Mouse (Mus musculus) heart, embryonic 11.5 days (tissue): Measurements from ENCODE around the gene Gm16440. TPM values are rescaled to one million over a fixed set of nuclear protein-coding genes. Genes with fewer than 3 reads are reported as not detected.
"Not testable (repeated sequence)": the region's sequence is repeated elsewhere in the genome, so short reads cannot be mapped to it uniquely, and the experiment has no call there.

Experiments used
- ATAC-seq: fragments of 200-750 bp; cut with Nextera tagmentation; replicated peaks from 2 replicates; pipeline ENCODE4 v1.8.0; 2017; ENCODE audit warnings: moderate library complexity; ENCODE audit not compliant: insufficient number of reproducible peaks, low FRiP score, low TSS enrichment
- H3K27ac ChIP-seq: fragments of 300-500 bp; sonication (generic); 2 replicates; pipeline ENCODE4 v1.5.1; 2014; ENCODE audit warnings: mild to moderate bottlenecking, low read depth, low read length
- H3K27me3 ChIP-seq: fragments of 300-500 bp; sonication (generic); 2 replicates; pipeline ENCODE4 v1.6.1; 2014; ENCODE audit warnings: mild to moderate bottlenecking, low read length, mixed read lengths; ENCODE audit not compliant: control insufficient read depth, insufficient read depth
- H3K36me3 ChIP-seq: fragments of 300-500 bp; sonication (generic); 2 replicates; pipeline ENCODE4 v1.6.1; 2014; ENCODE audit warnings: mild to moderate bottlenecking, low read length, moderate library complexity, mixed read lengths; ENCODE audit not compliant: control insufficient read depth, insufficient read depth
- H3K4me1 ChIP-seq: fragments of 300-500 bp; sonication (generic); 2 replicates; pipeline ENCODE4 v1.6.1; 2014; ENCODE audit warnings: low read length; ENCODE audit not compliant: control insufficient read depth, insufficient read depth
- H3K4me2 ChIP-seq: fragments of 300-500 bp; sonication (generic); 2 replicates; pipeline ENCODE4 v1.6.1; 2014; ENCODE audit warnings: mild to moderate bottlenecking, moderate library complexity
- H3K4me3 ChIP-seq: fragments of 300-500 bp; sonication (generic); 2 replicates; pipeline ENCODE4 v1.5.1; 2014; ENCODE audit warnings: low read depth, low read length
- H3K9ac ChIP-seq: fragments of 300-500 bp; sonication (generic); 2 replicates; pipeline ENCODE4 v1.6.1; 2014; ENCODE audit warnings: mild to moderate bottlenecking, low read depth, low read length, moderate library complexity
- H3K9me3 ChIP-seq: fragments of 300-500 bp; sonication (generic); replicated peaks from 2 replicates; pipeline ENCODE4 v1.6.1; 2016; ENCODE audit warnings: low read length; ENCODE audit not compliant: control insufficient read depth
- WGBS: fragments of 180-500 bp; shearing (Covaris S2); extraction: QIAGEN DNeasy Blood & Tissue Kit; methylation state at CpG from one replicate; pipeline ENCODE4 v1.1.7; 2014; ENCODE audit not compliant: insufficient replicate concordance; 5-methylcytosine and 5-hydroxymethylcytosine counted together
- polyA plus RNA-seq: library from polyadenylated mRNA; unstranded; fragments of >200 nt; fragmentation: Nextera tagmentation; extraction: Ambion mirVana; gene quantifications from 2 replicates; pipeline ENCODE4 v1.2.1, GENCODE M21; 2014

The Gm16440 gene
- not detected in 2 replicates for polyA plus RNA-seq

DNA sequence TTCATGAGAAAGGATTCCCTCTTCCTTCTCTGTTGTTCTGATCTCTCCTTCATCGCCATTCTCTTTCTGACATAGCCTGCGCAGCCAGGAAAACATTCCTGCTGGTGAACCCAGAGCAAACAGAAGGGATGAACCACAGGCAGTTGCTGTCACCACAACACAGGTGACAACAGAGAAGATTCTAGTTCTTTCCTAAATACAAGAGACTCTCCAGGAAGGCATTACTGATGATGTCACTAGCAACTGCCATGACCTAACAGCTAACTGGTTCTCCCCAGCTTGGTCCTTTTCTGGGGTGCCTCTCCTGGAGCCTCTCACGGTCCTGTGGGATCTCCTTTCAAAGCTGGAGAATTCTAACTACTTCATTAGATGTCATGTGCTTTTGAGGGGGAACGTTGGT is at the start of gene Gm16440:
Gm16440 (minus strand) TSS at position 101 of the 400 bp plus-strand sequence.
- H3K36me3 ChIP-seq, H3K27ac ChIP-seq, H3K27me3 ChIP-seq, ATAC-seq, H3K9ac ChIP-seq, H3K4me3 ChIP-seq, H3K9me3 ChIP-seq, H3K4me2 ChIP-seq, H3K4me1 ChIP-seq: not testable (repeated sequence)
- 64% methylated on average over 2 of the region's 4 CpGs for WGBS

DNA sequence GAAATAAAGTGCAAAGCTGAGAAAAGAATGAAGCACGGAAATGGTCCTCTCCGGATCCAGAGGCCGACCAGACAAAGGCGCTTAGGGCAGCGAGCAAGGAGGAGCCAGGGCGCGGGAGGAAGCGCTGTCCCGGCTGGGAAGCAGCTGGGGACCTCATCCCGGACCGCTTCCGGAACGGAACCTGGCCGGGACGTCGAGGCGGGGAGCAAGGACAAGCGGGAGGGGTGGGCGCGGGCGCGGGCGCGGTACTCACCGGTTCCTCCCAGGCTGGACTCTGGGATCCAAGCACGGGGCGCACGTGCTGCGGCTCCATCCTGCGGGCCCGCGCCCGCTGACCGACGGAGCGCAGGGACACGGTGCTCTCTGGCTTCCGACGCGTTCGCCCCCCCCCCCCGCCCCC is 36.6 kb upstream of the Gm16440 start:
- not testable (repeated sequence) for H3K27me3 ChIP-seq, H3K36me3 ChIP-seq, H3K9ac ChIP-seq, ATAC-seq, H3K27ac ChIP-seq, H3K4me3 ChIP-seq, H3K9me3 ChIP-seq, H3K4me1 ChIP-seq, H3K4me2 ChIP-seq
- 13% methylated on average over 7 of the region's 42 CpGs for WGBS

DNA sequence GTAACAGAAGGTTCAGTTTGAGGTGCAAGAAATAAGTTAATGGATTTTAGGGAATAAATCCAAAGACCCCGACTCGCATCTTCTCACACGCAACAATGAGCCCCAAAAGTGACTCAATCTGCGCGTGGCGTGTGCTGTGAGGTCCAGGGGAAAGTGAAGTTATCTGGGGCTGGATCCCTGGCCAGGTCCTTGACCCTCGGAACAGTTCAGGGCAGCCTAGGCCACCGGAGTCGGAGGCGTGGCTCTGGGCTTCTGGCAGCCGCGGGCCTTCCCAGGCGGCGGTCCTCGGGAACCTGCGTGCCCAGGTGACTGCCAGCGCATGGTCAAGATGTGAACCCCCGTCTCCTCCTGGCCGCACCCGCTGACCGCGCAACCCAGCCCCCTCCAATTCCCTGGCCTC is 36.2 kb upstream of the Gm16440 start:
- not testable (repeated sequence) for H3K4me1 ChIP-seq, H3K9ac ChIP-seq, H3K36me3 ChIP-seq, ATAC-seq, H3K9me3 ChIP-seq, H3K27me3 ChIP-seq, H3K27ac ChIP-seq
- H3K4me2 ChIP-seq, result peak overlapping the region; percentile 43
- WGBS, result 19% methylated on average over 22 of the region's 22 CpGs
- peak overlapping the region; percentile 14; the same call in 1 of the 2 replicates for H3K4me3 ChIP-seq

DNA sequence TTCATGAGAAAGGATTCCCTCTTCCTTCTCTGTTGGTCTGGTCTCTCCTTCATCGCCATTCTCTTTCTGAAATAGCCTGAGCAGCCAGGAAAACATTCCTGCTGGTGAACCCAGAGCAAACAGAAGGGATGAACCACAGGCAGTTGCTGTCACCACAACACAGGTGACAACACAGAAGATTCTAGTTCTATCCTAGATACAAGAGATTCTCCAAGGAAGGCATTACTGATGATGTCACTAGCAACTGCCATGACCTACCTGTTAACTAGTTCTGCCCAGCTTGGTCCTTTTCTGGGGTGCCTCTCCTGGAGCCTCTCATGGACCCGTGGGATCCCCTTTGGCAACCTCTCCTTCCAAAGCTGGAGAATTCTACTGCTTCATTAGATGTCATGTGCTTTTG is 22.3 kb upstream of the Gm16440 start, which contains the start of gene Gm3591:
Gm3591 (minus strand) TSS at position 101 of the 400 bp plus-strand sequence.
- WGBS, result no CpG with 5 or more reads among the region's 2 CpGs
- not testable (repeated sequence) for H3K4me1 ChIP-seq, ATAC-seq, H3K27ac ChIP-seq, H3K9ac ChIP-seq, H3K36me3 ChIP-seq, H3K4me3 ChIP-seq, H3K27me3 ChIP-seq, H3K9me3 ChIP-seq, H3K4me2 ChIP-seq

DNA sequence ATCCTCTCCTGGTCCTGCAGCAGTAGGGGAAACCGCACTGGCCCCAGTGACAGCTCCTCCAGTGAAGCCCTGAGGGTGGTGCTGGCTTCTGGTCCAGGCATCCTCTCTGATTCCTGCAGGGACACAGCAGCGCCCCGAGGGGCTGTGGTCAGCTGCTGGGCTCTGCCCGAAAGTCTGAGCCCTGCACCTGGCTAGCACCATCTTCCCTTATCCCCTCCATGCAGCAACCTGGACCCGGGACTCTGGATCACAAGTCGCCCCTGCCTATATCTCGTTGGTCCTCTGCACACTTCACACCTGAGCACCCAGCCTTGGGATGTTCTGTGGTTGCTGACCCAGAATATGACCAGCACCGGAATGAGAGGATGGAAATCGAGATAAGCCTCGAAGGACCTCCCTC is 46.5 kb downstream of the Gm16440 start, which contains the start of gene Gm3618:
Gm3618 (minus strand) TSS at position 101 of the 400 bp plus-strand sequence.
- H3K27ac ChIP-seq, H3K27me3 ChIP-seq: not testable (repeated sequence)
- WGBS, result no CpG with 5 or more reads among the region's 10 CpGs

More for the DNA sequence above, 46.5 kb downstream of the Gm16440 start, which contains the start of gene Gm3618:
- H3K9me3 ChIP-seq, H3K4me3 ChIP-seq, H3K36me3 ChIP-seq, H3K4me2 ChIP-seq, ATAC-seq, H3K4me1 ChIP-seq, H3K9ac ChIP-seq: not testable (repeated sequence)

Other genes with a start within 250 kb of the Gm16440 start
- not detected in 2 replicates for gene Gm21560, start 171.0 kb downstream of the Gm16440 start, polyA plus RNA-seq
- 4.3 and 4.4 TPM in 2 replicates for gene Gm3411, start 103.1 kb downstream of the Gm16440 start, polyA plus RNA-seq
- gene Gm21103, start 85.5 kb downstream of the Gm16440 start, polyA plus RNA-seq, result 0.50 TPM in 1 of 2 replicates, not detected in the other
- gene Gm3618, start 46.6 kb downstream of the Gm16440 start, polyA plus RNA-seq, result not detected in 2 replicates
- gene Gm3591, start 22.2 kb upstream of the Gm16440 start, polyA plus RNA-seq, result 3.5 and 3.6 TPM in 2 replicates
- not detected in 2 replicates for gene Gm3594, start 54.3 kb upstream of the Gm16440 start, polyA plus RNA-seq
- gene Gm8356, start 147.0 kb upstream of the Gm16440 start, polyA plus RNA-seq, result not detected in 2 replicates
- 0.42 and 1.5 TPM in 2 replicates for gene Gm3629, start 200.3 kb upstream of the Gm16440 start, polyA plus RNA-seq
- 0.61 TPM in 1 of 2 replicates, not detected in the other for gene Gm3460, start 232.1 kb upstream of the Gm16440 start, polyA plus RNA-seq